Mouse (Mus musculus) megakaryocyte, embryonic 14.5 days (primary cell): ENCODE data around the gene Ppp2r5a. TPM values are rescaled to one million over a fixed set of nuclear protein-coding genes. Genes with fewer than 3 reads are reported as not detected.

Experiments used
- H3K27me3 ChIP-seq: replicated peaks from 2 replicates; pipeline ENCODE3; 2012; ENCODE audit warnings: inconsistent platforms
- H3K36me3 ChIP-seq: replicated peaks from 2 replicates; pipeline ENCODE3; 2012; ENCODE audit warnings: low read length, inconsistent platforms, mixed read lengths
- H3K4me1 ChIP-seq: 2 replicates; pipeline ENCODE4 v1.6.1; 2012; ENCODE audit warnings: inconsistent platforms
- H3K4me3 ChIP-seq: replicated peaks from 2 replicates; pipeline ENCODE3; 2012; ENCODE audit warnings: moderate library complexity, mild to moderate bottlenecking, inconsistent platforms
- H3K9me3 ChIP-seq: 2 replicates; pipeline ENCODE4 v1.6.1; 2012; ENCODE audit warnings: inconsistent platforms
- FLI1 ChIP-seq: IDR thresholded peaks from 2 replicates; pipeline ENCODE4 v1.6.1; 2012; ENCODE audit warnings: low read length, inconsistent platforms, mixed read lengths
- GATA1 ChIP-seq: IDR thresholded peaks from 3 replicates; pipeline ENCODE4 v1.6.1; 2012; ENCODE audit warnings: mixed read lengths, low read length, inconsistent platforms, borderline replicate concordance
- polyA plus RNA-seq: library from polyadenylated mRNA; stranded (reverse); fragments of >175 nt; gene quantifications from 2 replicates; pipeline ENCODE4 v1.2.3, GENCODE M21; 2012; ENCODE audit warnings: low replicate concordance; ENCODE audit not compliant: insufficient read depth

Ppp2r5a gene
- 55.5 and 57.6 TPM in 2 replicates for polyA plus RNA-seq

- H3K36me3 ChIP-seq, result no peaks in the 10 kb centered on the region
- H3K9me3 ChIP-seq, result no peaks in the 10 kb centered on the region
- H3K4me3 ChIP-seq, result peak within 1 kb of the TSS; percentile 18
- peaks cover 9% of the 10 kb centered on the region for H3K27me3 ChIP-seq
- TF ChIP-seq FLI1 (no peak), GATA1 (no peak)
- peaks cover 55% of the 10 kb centered on the region for H3K4me1 ChIP-seq
Observed at GRCm38 (mm10) chr1:191403074-191403473, at the start of gene Ppp2r5a. Gene Ppp2r5a, minus strand, starts transcription at chr1:191403272.

GRCm38 (mm10) chr1:191450614-191451013 is 47.5 kb upstream of the Ppp2r5a start:
- peaks cover 66% of the 10 kb centered on the region for H3K4me1 ChIP-seq
- H3K4me3 ChIP-seq, result peak overlapping the region; percentile 79
- no peaks in the 10 kb centered on the region for H3K36me3 ChIP-seq
- no peak for TF ChIP-seq FLI1
- TF ChIP-seq GATA1, result peak; percentile 47; the same call in 1 of the 3 replicates
- no peaks in the 10 kb centered on the region for H3K9me3 ChIP-seq
- H3K27me3 ChIP-seq, result no peaks in the 10 kb centered on the region

- no peaks in the 10 kb centered on the region for H3K36me3 ChIP-seq
- no peaks in the 10 kb centered on the region for H3K9me3 ChIP-seq
- H3K27me3 ChIP-seq, result no peaks in the 10 kb centered on the region
- peak overlapping the region; percentile 71 for H3K4me3 ChIP-seq
- no peak for TF ChIP-seq GATA1
- no peak for TF ChIP-seq FLI1
- peaks cover 77% of the 10 kb centered on the region for H3K4me1 ChIP-seq
Observed at GRCm38 (mm10) chr1:191449537-191449936, 46.5 kb upstream of the Ppp2r5a start.

GRCm38 (mm10) chr1:191447391-191448016 is 44.4 kb upstream of the Ppp2r5a start:
- H3K4me3 ChIP-seq, result no peak overlapping the region
- no peaks in the 10 kb centered on the region for H3K27me3 ChIP-seq
- peaks cover 88% of the 10 kb centered on the region for H3K4me1 ChIP-seq
- no peaks in the 10 kb centered on the region for H3K36me3 ChIP-seq
- no peak for TF ChIP-seq FLI1
- no peak for TF ChIP-seq GATA1
- H3K9me3 ChIP-seq, result no peaks in the 10 kb centered on the region

GRCm38 (mm10) chr1:191446307-191446706 is 43.2 kb upstream of the Ppp2r5a start:
- H3K9me3 ChIP-seq, result peaks cover 7% of the 10 kb centered on the region
- no peaks in the 10 kb centered on the region for H3K36me3 ChIP-seq
- no peak overlapping the region for H3K4me3 ChIP-seq
- H3K27me3 ChIP-seq, result no peaks in the 10 kb centered on the region
- H3K4me1 ChIP-seq, result peaks cover 82% of the 10 kb centered on the region
- TF ChIP-seq GATA1 (no peak), FLI1 (no peak)

GRCm38 (mm10) chr1:191445831-191446258 is 42.8 kb upstream of the Ppp2r5a start:
- peaks cover 11% of the 10 kb centered on the region for H3K9me3 ChIP-seq
- H3K27me3 ChIP-seq, result no peaks in the 10 kb centered on the region
- H3K4me1 ChIP-seq, result peaks cover 77% of the 10 kb centered on the region
- no peak for TF ChIP-seq GATA1
- no peak for TF ChIP-seq FLI1
- no peaks in the 10 kb centered on the region for H3K36me3 ChIP-seq
- H3K4me3 ChIP-seq, result peak overlapping the region; percentile 79

GRCm38 (mm10) chr1:191445401-191445800 is 42.3 kb upstream of the Ppp2r5a start:
- no peak overlapping the region for H3K4me3 ChIP-seq
- H3K4me1 ChIP-seq, result peaks cover 73% of the 10 kb centered on the region

GRCm38 (mm10) chr1:191444467-191444866 is 41.4 kb upstream of the Ppp2r5a start:
- H3K36me3 ChIP-seq, result no peaks in the 10 kb centered on the region
- no peak for TF ChIP-seq FLI1
- no peak for TF ChIP-seq GATA1

More at GRCm38 (mm10) chr1:191445401-191445800, 42.3 kb upstream of the Ppp2r5a start:
- Histone ChIP-seq H3K9me3 (peaks cover 11% of the 10 kb centered on the region), H3K27me3 (peaks cover 1% of the 10 kb centered on the region), H3K36me3 (no peaks in the 10 kb centered on the region)
- no peak for TF ChIP-seq GATA1
- TF ChIP-seq FLI1, result no peak

GRCm38 (mm10) chr1:191439011-191439410 is 35.9 kb upstream of the Ppp2r5a start:
- Histone ChIP-seq H3K4me3 (no peak overlapping the region), H3K27me3 (peaks cover 5% of the 10 kb centered on the region), H3K9me3 (peaks cover 11% of the 10 kb centered on the region), H3K4me1 (peaks cover 50% of the 10 kb centered on the region), H3K36me3 (no peaks in the 10 kb centered on the region)
- TF ChIP-seq FLI1 (no peak), GATA1 (no peak)

More at GRCm38 (mm10) chr1:191444467-191444866, 41.4 kb upstream of the Ppp2r5a start:
- Histone ChIP-seq H3K9me3 (peaks cover 11% of the 10 kb centered on the region), H3K4me3 (no peak overlapping the region), H3K4me1 (peaks cover 64% of the 10 kb centered on the region), H3K27me3 (peaks cover 1% of the 10 kb centered on the region)

- peaks cover 45% of the 10 kb centered on the region for H3K4me1 ChIP-seq
- peaks cover 11% of the 10 kb centered on the region for H3K9me3 ChIP-seq
- TF ChIP-seq FLI1 (no peak), GATA1 (no peak)
- H3K4me3 ChIP-seq, result no peak overlapping the region
- H3K27me3 ChIP-seq, result peaks cover 5% of the 10 kb centered on the region
- H3K36me3 ChIP-seq, result no peaks in the 10 kb centered on the region
Observed at GRCm38 (mm10) chr1:191438546-191438945, 35.5 kb upstream of the Ppp2r5a start.
